Mouse (Mus musculus) hindbrain, embryonic 13.5 days (tissue): ENCODE measurements around the gene Ccin. TPM values are rescaled to one million over a fixed set of nuclear protein-coding genes. Genes with fewer than 3 reads are reported as not detected.

Experiments
- ATAC-seq: fragments of 200-750 bp; cut with Nextera tagmentation; 2 replicates; pipeline ENCODE4 v1.8.0; 2017; ENCODE audit warnings: moderate TSS enrichment; ENCODE audit not compliant: low FRiP score
- H3K27ac ChIP-seq: fragments of 300-500 bp; sonication (generic); 2 replicates; pipeline ENCODE4 v1.5.1; 2015; ENCODE audit warnings: inconsistent platforms, mild to moderate bottlenecking, moderate library complexity
- H3K27me3 ChIP-seq: fragments of 300-500 bp; sonication (generic); 2 replicates; pipeline ENCODE4 v1.6.1; 2015; ENCODE audit warnings: mild to moderate bottlenecking, inconsistent platforms
- H3K36me3 ChIP-seq: fragments of 300-500 bp; sonication (generic); 2 replicates; pipeline ENCODE4 v1.6.1; 2015; ENCODE audit warnings: mild to moderate bottlenecking, inconsistent platforms
- H3K4me1 ChIP-seq: fragments of 300-500 bp; sonication (generic); replicated peaks from 2 replicates; pipeline ENCODE4 v1.6.1; 2015; ENCODE audit warnings: inconsistent platforms
- H3K4me2 ChIP-seq: fragments of 300-500 bp; sonication (generic); 2 replicates; pipeline ENCODE4 v1.6.1; 2015; ENCODE audit warnings: inconsistent platforms, mild to moderate bottlenecking, moderate library complexity
- H3K4me3 ChIP-seq: fragments of 300-500 bp; sonication (generic); 2 replicates; pipeline ENCODE4 v1.5.1; 2015; ENCODE audit warnings: mild to moderate bottlenecking, inconsistent platforms
- H3K9ac ChIP-seq: fragments of 300-500 bp; sonication (generic); 2 replicates; pipeline ENCODE4 v1.6.1; 2015; ENCODE audit warnings: mild to moderate bottlenecking, inconsistent platforms
- H3K9me3 ChIP-seq: fragments of 300-500 bp; sonication (generic); 2 replicates; pipeline ENCODE4 v1.6.1; 2016; ENCODE audit warnings: inconsistent platforms
- WGBS: fragments of 180-500 bp; shearing (Covaris S2); methylation state at CpG from one replicate; pipeline ENCODE4 v1.1.7; 2015; 5-methylcytosine and 5-hydroxymethylcytosine counted together
- polyA plus RNA-seq: library from polyadenylated mRNA; unstranded; fragments of >200 nt; fragmentation: Nextera tagmentation; extraction: Ambion mirVana; gene quantifications from 2 replicates; pipeline ENCODE4 v1.2.1, GENCODE M21; 2015

Ccin gene
- polyA plus RNA-seq, 1 experiment from 2014 or later, result not detected

GRCm38 (mm10) chr4:44024241-44024640 lies 41.0 kb downstream of the Ccin start:
- Histone ChIP-seq H3K9ac (no peak overlapping the region), H3K4me1 (no peaks in the 10 kb centered on the region), H3K4me2 (no peak overlapping the region), H3K9me3 (no peaks in the 10 kb centered on the region), H3K36me3 (peaks cover 99% of the 10 kb centered on the region), H3K27me3 (no peaks in the 10 kb centered on the region), H3K4me3 (no peak overlapping the region), H3K27ac (no peak overlapping the region)
- no peak for ATAC-seq
- 96% methylated on average over 6 of the region's 6 CpGs for WGBS

GRCm38 (mm10) chr4:44025570-44025969 lies 42.3 kb downstream of the Ccin start:
- Histone ChIP-seq H3K4me2 (no peak overlapping the region), H3K36me3 (peaks cover 99% of the 10 kb centered on the region), H3K9me3 (no peaks in the 10 kb centered on the region), H3K4me3 (no peak overlapping the region), H3K4me1 (no peaks in the 10 kb centered on the region), H3K27me3 (no peaks in the 10 kb centered on the region), H3K9ac (no peak overlapping the region), H3K27ac (no peak overlapping the region)
- ATAC-seq, result no peak
- 95% methylated on average over 6 of the region's 6 CpGs for WGBS

GRCm38 (mm10) chr4:44028303-44029135 lies 45.2 kb downstream of the Ccin start:
- Histone ChIP-seq H3K4me2 (no peak overlapping the region), H3K27ac (no peak overlapping the region), H3K36me3 (peaks cover 99% of the 10 kb centered on the region), H3K4me1 (no peaks in the 10 kb centered on the region), H3K4me3 (no peak overlapping the region), H3K27me3 (no peaks in the 10 kb centered on the region), H3K9me3 (no peaks in the 10 kb centered on the region), H3K9ac (no peak overlapping the region)
- 61% methylated on average over 16 of the region's 16 CpGs for WGBS
- no peak for ATAC-seq

- Histone ChIP-seq H3K9me3 (no peaks in the 10 kb centered on the region), H3K27me3 (no peaks in the 10 kb centered on the region), H3K4me1 (no peaks in the 10 kb centered on the region), H3K9ac (no peak overlapping the region), H3K4me2 (no peak overlapping the region), H3K4me3 (no peak overlapping the region), H3K36me3 (peaks cover 94% of the 10 kb centered on the region), H3K27ac (no peak overlapping the region)
- ATAC-seq, result no peak
- WGBS, result 95% methylated on average over 15 of the region's 15 CpGs
These were observed 46.4 kb downstream of the Ccin start for GRCm38 (mm10) chr4:44029661-44030066.

GRCm38 (mm10) chr4:44031521-44031920 lies 48.2 kb downstream of the Ccin start:
- H3K4me1 ChIP-seq, result no peaks in the 10 kb centered on the region
- peaks cover 92% of the 10 kb centered on the region for H3K36me3 ChIP-seq
- H3K27ac ChIP-seq, result no peak overlapping the region
- ATAC-seq, result no peak
- H3K4me3 ChIP-seq, result no peak overlapping the region
- no peak overlapping the region for H3K9ac ChIP-seq
- H3K4me2 ChIP-seq, result no peak overlapping the region
- 90% methylated on average over 5 of the region's 5 CpGs for WGBS
- no peaks in the 10 kb centered on the region for H3K9me3 ChIP-seq
- H3K27me3 ChIP-seq, result no peaks in the 10 kb centered on the region

Other genes with a start within 250 kb of the Ccin start
- not detected in 2 replicates for gene Olfr159, start 212.5 kb upstream of the Ccin start, polyA plus RNA-seq
- gene Olfr156, start 159.6 kb upstream of the Ccin start, polyA plus RNA-seq, result not detected in 2 replicates
- not detected in 2 replicates for gene Olfr157, start 143.3 kb upstream of the Ccin start, polyA plus RNA-seq
- gene Olfr155, start 131.9 kb upstream of the Ccin start, polyA plus RNA-seq, result not detected in 2 replicates
- 6.3 and 8.2 TPM in 2 replicates for gene Reck, start 108.0 kb upstream of the Ccin start, polyA plus RNA-seq
- gene Glipr2, start 26.1 kb upstream of the Ccin start, polyA plus RNA-seq, result 48.5 TPM in 2 replicates
- gene Clta, start 21.0 kb downstream of the Ccin start, polyA plus RNA-seq, result 320 and 330 TPM in 2 replicates
- gene Gne, start 100.7 kb downstream of the Ccin start, polyA plus RNA-seq, result 23.6 and 24.1 TPM in 2 replicates